Mouse (Mus musculus) layer of hippocampus, postnatal 14 days (tissue): ENCODE measurements around the gene Amotl2. TPM values are rescaled to one million over a fixed set of nuclear protein-coding genes. Genes with fewer than 3 reads are reported as not detected.

Experiments
- DNase-seq, 2 experiments: peaks; one replicate each; pipeline ENCODE4 v3.0.0; 2021 to 2022; ENCODE audit warnings: low spot score in 2 of 2, mixed read lengths in 1 of 2
- total RNA-seq, 2 experiments: library from RNA; stranded (reverse); gene quantifications; 2 replicates each; pipeline ENCODE4 v1.2.3; 2021

Gene Amotl2
- total RNA-seq, 2 experiments from 2014 or later: 23.3 to 25.3 TPM

- DNase-seq: peak; percentile 66 to 67
Measured at GRCm38 (mm10) chr9:102717886-102718643, 1.6 kb downstream of the Amotl2 start.

GRCm38 (mm10) chr9:102718676-102719075, 2.2 kb downstream of the Amotl2 start:
- DNase-seq: no peak

- no peak for DNase-seq
Measured at GRCm38 (mm10) chr9:102719085-102719484, 2.6 kb downstream of the Amotl2 start.

GRCm38 (mm10) chr9:102719936-102720566, 3.6 kb downstream of the Amotl2 start:
- no peak for DNase-seq

GRCm38 (mm10) chr9:102720567-102721167, 4.2 kb downstream of the Amotl2 start:
- DNase-seq: no peak

GRCm38 (mm10) chr9:102721406-102721978, 5.0 kb downstream of the Amotl2 start:
- no peak for DNase-seq

- DNase-seq: no peak
Measured at GRCm38 (mm10) chr9:102722071-102722561, 5.6 kb downstream of the Amotl2 start.

- no peak for DNase-seq
Measured at GRCm38 (mm10) chr9:102722750-102723149, 6.3 kb downstream of the Amotl2 start.

- DNase-seq: no peak
Measured at GRCm38 (mm10) chr9:102723241-102723709, 6.8 kb downstream of the Amotl2 start.

- DNase-seq: peak; percentile 70 to 87
Measured at GRCm38 (mm10) chr9:102723990-102724461, 7.6 kb downstream of the Amotl2 start.

- DNase-seq: no peak
Measured at GRCm38 (mm10) chr9:102724942-102725341, 8.5 kb downstream of the Amotl2 start.

- peak; percentile 40 to 62 for DNase-seq
Measured at GRCm38 (mm10) chr9:102725958-102726654, 9.6 kb downstream of the Amotl2 start.

- no peak for DNase-seq
Measured at GRCm38 (mm10) chr9:102726811-102727210, 10.3 kb downstream of the Amotl2 start.

- DNase-seq: no peak
Measured at GRCm38 (mm10) chr9:102727662-102728468, 11.4 kb downstream of the Amotl2 start.

- DNase-seq: no peak
Measured at GRCm38 (mm10) chr9:102728469-102728747, 11.9 kb downstream of the Amotl2 start.

- no peak for DNase-seq
Measured at GRCm38 (mm10) chr9:102729093-102729845, 12.8 kb downstream of the Amotl2 start.

GRCm38 (mm10) chr9:102729876-102730413, 13.5 kb downstream of the Amotl2 start:
- DNase-seq: no peak

- DNase-seq: no peak
Measured at GRCm38 (mm10) chr9:102731044-102731471, 14.6 kb downstream of the Amotl2 start.

GRCm38 (mm10) chr9:102731574-102732175, 15.2 kb downstream of the Amotl2 start:
- DNase-seq: no peak
